Mouse (Mus musculus) myocyte (in vitro differentiated cells): ENCODE results near the gene Cdk1.

Experiments
- E2F4 ChIP-seq: IDR thresholded peaks from one replicate; pipeline ENCODE4 v1.6.1; 2011; ENCODE audit warnings: mild to moderate bottlenecking, control low read depth, moderate library complexity; ENCODE audit not compliant: insufficient read depth
- MAX ChIP-seq: IDR thresholded peaks from one replicate; pipeline ENCODE4 v1.6.1; 2011; ENCODE audit warnings: low read depth, mild to moderate bottlenecking, control low read depth
- MYOD1 ChIP-seq, 3 experiments: IDR thresholded peaks; one replicate each; pipeline ENCODE4 v1.6.1; 2011; ENCODE audit warnings: control low read depth in 2 of 3, low read depth in 2 of 3, mild to moderate bottlenecking in 2 of 3, moderate library complexity in 1 of 3; ENCODE audit not compliant: insufficient read length in 2 of 3, control insufficient read depth in 1 of 3
- MYOG ChIP-seq, 3 experiments: IDR thresholded peaks; one replicate each; pipeline ENCODE4 v1.6.1; 2011; ENCODE audit warnings: control low read depth in 2 of 3, low read depth in 2 of 3, mild to moderate bottlenecking in 2 of 3; ENCODE audit not compliant: insufficient read length in 2 of 3, control insufficient read depth in 1 of 3, insufficient read depth in 1 of 3
- POLR2A ChIP-seq: IDR thresholded peaks from one replicate; pipeline ENCODE4 v1.6.1; 2011; ENCODE audit warnings: low read depth, mild to moderate bottlenecking, control low read depth, moderate library complexity; ENCODE audit not compliant: insufficient read length
- POLR2AphosphoS2 ChIP-seq: IDR thresholded peaks from one replicate; pipeline ENCODE4 v1.6.1; 2011; ENCODE audit warnings: low read depth, control low read depth; ENCODE audit not compliant: insufficient read length
- USF1 ChIP-seq: IDR thresholded peaks from one replicate; pipeline ENCODE4 v1.6.1; 2011; ENCODE audit warnings: low read depth, mild to moderate bottlenecking, control low read depth, moderate library complexity

DNA sequence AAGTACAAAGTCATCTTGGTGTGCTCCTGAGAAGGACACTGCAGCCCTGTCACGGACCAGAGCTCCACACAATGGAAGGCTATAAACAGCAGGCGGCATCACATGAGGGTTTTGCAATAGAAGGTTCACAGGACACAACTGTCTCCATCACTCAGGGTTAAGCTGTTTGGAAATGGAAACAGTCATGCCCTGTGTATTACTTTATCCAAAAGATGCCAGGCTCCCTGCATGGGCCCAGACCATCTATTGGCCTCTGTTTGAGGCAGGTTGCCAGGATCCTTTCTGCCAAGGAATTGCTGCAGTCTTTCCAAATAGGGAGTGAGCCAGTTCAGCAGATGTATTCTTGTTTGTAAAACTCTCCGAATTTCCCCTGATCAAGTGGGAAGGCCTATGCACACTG, 26.3 kb downstream of the Cdk1 start:
- TF ChIP-seq USF1 (no peak), MYOD1 (IDR thresholded peaks at IDR 0.05; ENCODE audit: control insufficient read depth in 1 of 3, insufficient read length in 2 of 3, low read depth in 2 of 3) (peak; percentile 30 to 65 (median 55)), POLR2A (no peak), MAX (no peak), MYOG (IDR thresholded peaks at IDR 0.05; ENCODE audit: control insufficient read depth in 1 of 3, insufficient read depth in 1 of 3, insufficient read length in 2 of 3, low read depth in 2 of 3) (no peak), E2F4 (no peak), POLR2AphosphoS2 (no peak)
